Mouse (Mus musculus): ENCODE measurements around the gene Allc. TPM values are rescaled to one million over a fixed set of nuclear protein-coding genes. Genes with fewer than 3 reads are reported as not detected.

Allc gene
- total RNA-seq (2015; ENCODE audit: low replicate concordance), result not detected in 2 replicates
- not detected in 2 replicates for total RNA-seq (2017; ENCODE audit: low replicate concordance)

DNA sequence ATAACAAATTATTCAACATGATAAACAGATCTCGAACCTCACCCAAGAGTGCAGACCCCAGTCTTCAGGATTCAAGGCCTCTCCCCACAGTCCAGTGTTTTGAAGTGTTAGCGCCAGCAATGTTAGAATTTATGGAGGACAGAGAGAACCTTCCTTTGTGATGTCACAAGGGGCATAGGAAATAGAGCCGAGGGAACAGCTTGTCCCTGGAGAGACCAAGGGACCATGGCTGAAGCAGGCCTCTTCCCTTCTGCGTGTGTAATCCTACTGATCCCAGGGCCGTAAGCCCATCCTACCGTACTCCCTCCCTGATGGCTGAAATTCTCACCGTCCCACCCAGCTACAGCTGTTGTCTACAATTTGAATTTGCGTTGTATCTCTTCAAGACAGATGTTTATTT, at the start of gene Allc:
Allc (minus strand) TSS at position 101 of the 400 bp plus-strand sequence.
- ATAC-seq (replicated peaks; ENCODE audit: low FRiP score, poor library complexity, severe bottlenecking), result no peak

GRCm38 (mm10) chr12:28628436-28628835, 46.1 kb upstream of the Allc start:
- no peak for ATAC-seq (replicated peaks; ENCODE audit: low FRiP score, poor library complexity, severe bottlenecking)

DNA sequence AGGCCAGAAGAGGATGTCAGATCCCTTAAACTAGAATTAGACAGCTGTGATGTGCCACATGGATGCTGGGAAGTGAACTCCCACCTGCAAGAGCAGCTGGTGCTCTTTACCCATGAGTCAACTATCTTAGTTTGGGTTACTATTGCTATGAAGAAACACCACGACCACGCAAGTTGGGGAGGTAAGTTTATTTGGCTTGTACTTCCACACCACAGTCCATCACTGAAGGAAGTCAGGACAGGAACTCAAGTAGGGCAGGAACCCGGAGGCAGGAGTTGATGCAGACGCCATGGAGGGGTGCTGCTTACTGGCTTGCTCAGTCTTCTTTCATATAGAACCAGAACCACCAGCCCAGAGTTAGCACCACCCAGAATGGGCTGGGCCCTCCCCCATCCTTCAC, 44.8 kb upstream of the Allc start:
- ATAC-seq (replicated peaks; ENCODE audit: low FRiP score, poor library complexity, severe bottlenecking), result no peak

DNA sequence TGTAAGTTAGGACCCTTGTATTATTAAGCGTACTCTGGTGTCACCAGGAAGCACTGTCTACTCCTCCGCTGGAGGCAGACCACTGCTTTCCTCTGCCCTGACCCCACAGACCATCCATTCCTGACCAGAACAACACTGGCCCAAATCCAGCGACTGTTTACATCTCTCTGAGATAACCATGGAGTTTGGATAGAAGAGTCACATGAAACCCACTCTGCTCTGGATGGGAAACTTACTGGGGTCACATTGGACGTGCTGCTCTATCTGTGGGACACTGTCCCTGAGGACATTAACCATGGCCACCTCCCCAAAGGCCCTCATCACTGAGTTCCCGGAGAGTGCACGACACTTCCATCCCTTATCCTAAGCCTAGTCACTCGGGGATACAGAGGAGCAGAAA, 43.1 kb upstream of the Allc start:
- ATAC-seq (replicated peaks; ENCODE audit: low FRiP score, poor library complexity, severe bottlenecking), result no peak

DNA sequence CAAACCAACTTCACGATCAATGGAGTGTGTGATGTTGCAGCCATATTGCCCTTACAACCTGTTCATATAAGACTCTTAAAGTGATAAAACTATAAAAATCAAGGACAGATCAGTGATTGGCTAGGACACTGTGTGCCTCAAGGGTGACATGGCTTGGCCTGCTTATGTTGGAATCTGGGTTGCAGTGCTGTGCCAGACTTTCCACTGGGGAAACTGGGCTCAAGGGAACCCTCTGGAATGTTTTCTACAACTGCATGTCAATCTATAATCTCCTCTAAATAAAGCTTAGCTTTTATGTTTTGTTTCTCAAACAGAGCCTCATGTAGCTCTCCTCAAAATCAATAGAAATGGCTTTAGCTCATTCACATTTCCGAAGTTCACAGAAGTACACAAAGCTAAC, 41.9 kb upstream of the Allc start:
- ATAC-seq (replicated peaks; ENCODE audit: low FRiP score, poor library complexity, severe bottlenecking), result no peak

- no peak for ATAC-seq (replicated peaks; ENCODE audit: low FRiP score, poor library complexity, severe bottlenecking)
Observed at GRCm38 (mm10) chr12:28623195-28623594, 40.9 kb upstream of the Allc start, which contains the start of gene Colec11. Gene Colec11, minus strand, starts transcription at chr12:28623377.

DNA sequence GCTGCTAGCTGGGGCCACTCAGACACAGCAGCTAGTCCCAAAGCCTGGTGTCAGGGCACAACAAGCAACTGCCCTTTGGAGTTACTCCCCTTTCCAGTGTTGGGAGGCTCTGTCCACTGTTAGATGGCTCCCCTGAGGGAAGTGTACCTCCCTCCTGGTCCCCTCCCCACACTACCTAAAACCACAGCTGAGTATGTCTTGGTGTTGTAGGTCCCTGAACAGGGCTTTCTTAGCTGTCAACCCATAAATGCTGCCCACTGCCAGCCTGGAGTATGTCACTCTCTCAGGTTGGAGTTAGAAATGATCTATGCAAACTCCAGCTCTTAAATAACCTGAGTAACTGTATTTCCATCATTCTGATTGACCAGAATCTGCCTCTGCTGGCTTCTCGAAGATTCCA, 40.3 kb upstream of the Allc start:
- ATAC-seq (replicated peaks; ENCODE audit: low FRiP score, poor library complexity, severe bottlenecking), result no peak

DNA sequence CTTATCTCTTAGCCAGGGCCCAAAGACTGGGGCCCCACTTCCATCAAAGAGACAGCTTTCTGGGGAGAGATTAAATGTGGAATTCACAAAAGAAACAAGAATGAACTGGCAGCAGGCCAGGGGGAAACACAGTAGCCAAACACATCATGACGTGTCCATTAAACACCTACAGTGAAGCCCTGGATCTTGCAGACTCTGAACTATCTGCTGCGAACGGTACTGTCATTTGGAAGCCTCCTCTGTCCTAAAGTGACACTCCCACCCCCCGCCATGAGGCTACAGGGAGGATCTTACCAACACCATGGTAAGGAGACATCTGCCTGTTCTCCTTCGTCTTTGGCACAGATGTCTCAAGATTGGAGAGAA, 39.8 kb upstream of the Allc start:
- no peak for ATAC-seq (replicated peaks; ENCODE audit: low FRiP score, poor library complexity, severe bottlenecking)

GRCm38 (mm10) chr12:28621451-28622166, 39.3 kb upstream of the Allc start:
- ATAC-seq (replicated peaks; ENCODE audit: low FRiP score, poor library complexity, severe bottlenecking), result no peak

GRCm38 (mm10) chr12:28617297-28617696, 35.0 kb upstream of the Allc start:
- ATAC-seq (replicated peaks; ENCODE audit: low FRiP score, poor library complexity, severe bottlenecking), result no peak

DNA sequence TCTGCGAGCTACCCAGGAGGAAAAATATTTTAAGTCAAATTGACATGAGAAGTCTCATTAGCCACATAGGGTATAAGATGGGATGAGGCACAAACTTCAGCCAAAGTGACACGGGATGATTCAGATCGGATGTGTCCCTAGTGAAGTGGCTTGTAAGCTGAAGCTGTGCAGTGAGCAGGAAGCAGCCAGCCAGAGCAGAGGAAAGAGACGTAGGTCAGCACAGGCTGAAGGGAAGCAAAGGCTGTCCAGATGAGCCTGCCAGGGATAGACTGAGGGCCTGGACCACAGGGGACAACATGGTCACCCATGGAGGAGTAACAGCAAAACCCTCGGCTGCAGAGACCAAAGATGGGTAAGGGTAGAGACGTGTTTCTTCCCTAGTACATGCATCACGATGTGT, 32.1 kb upstream of the Allc start:
- no peak for ATAC-seq (replicated peaks; ENCODE audit: low FRiP score, poor library complexity, severe bottlenecking)

DNA sequence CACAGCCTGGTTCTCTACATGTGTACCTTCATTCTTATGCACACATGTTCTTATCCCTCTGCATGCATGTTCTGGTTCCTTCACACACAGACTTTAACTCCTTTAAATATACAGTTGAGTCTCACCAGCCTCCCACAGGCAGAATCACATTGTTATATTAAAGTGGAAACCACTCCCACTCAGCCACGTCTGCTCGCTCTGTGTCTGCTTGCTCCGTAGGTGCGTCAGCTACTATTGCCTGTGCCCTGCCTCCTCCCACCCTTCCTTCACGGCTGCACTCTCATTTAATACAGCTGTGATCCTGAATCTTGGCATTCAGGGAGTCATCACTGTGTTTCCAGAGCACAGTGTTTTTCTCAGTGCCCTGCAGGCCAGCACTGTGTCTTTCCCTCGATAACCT, 30.1 kb upstream of the Allc start:
- ATAC-seq (replicated peaks; ENCODE audit: low FRiP score, poor library complexity, severe bottlenecking), result no peak

DNA sequence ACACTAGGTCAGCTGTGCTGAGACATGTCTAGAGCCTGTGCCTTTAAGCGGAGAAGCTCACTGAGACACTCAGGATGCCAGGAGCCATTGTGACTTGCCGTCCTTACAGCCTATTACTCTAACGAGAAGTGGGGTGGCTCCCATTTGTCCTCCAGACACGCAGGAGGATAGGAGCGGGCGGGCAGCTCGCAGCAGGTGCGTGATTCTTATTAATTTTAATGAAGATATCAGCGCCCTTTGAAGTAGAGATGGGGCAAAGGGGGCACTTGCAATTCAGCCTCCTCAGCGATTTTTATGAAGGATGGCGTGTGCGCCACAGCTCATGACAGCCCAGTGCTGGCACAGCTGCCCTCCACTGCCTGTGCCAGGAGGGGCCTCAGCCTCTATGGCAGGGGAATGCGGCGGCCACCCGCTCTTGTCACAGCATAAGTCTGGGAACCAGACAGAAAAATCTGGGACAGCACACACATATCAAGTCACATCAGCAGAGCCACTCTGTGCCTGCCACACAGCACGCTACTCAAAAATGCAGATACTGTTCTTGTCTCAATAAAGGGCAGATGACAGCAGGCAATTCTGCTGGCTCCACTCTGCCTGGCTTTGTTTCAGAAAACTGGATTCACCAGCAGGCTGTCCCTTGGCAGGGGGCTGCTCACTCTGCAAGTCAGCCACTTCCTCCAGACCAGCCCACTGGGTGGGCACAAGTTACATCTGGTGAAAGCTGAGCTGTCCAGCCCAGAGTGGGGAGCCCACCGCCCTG, 25.4 kb upstream of the Allc start:
- ATAC-seq (replicated peaks; ENCODE audit: low FRiP score, poor library complexity, severe bottlenecking), result no peak

GRCm38 (mm10) chr12:28603494-28603893, 21.2 kb upstream of the Allc start:
- no peak for ATAC-seq (replicated peaks; ENCODE audit: low FRiP score, poor library complexity, severe bottlenecking)

DNA sequence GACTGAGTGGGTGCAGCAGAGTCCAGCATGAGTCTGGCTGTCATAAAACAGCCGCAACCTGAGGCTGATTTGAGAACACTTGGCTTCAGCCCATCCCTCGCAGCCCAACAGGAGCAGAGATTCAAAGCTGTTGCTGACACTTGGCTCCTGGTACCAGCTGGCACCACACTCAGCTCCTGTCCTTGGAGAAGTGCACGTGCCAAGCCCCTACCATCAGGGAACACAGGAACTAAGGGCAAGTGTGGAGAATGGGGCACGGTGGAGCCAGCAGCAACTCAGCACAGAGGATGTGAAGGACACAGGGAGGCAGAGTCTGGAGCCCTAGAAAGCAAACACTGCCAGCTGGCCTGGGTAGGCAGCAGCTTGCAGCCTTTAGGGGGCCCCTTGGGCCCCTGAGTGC, 19.9 kb upstream of the Allc start:
- no peak for ATAC-seq (replicated peaks; ENCODE audit: low FRiP score, poor library complexity, severe bottlenecking)

DNA sequence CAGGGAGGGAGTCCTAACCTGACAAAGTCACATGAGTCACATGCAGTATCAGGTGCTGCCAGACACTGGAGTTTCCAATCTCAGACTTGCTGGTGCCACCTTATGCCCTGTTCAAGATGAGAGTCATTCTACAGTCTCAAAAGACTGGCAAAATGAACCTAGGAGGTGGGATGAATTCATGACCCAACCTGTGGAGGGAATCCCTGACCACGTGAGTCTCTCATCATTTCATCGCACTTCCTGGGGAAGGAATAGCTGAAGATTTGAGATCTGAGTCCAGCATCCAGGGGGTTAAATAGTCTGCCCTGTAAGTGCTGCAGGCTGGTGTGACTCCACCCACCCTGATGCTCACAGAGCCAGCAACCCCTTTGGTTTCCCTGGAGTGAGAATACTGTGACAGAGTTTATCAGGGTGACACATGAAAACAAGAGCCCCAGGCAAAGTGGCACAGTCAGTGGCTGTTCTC, 16.2 kb upstream of the Allc start:
- no peak for ATAC-seq (replicated peaks; ENCODE audit: low FRiP score, poor library complexity, severe bottlenecking)

- no peak for ATAC-seq (replicated peaks; ENCODE audit: low FRiP score, poor library complexity, severe bottlenecking)
Observed at GRCm38 (mm10) chr12:28598110-28598509, 15.8 kb upstream of the Allc start.

DNA sequence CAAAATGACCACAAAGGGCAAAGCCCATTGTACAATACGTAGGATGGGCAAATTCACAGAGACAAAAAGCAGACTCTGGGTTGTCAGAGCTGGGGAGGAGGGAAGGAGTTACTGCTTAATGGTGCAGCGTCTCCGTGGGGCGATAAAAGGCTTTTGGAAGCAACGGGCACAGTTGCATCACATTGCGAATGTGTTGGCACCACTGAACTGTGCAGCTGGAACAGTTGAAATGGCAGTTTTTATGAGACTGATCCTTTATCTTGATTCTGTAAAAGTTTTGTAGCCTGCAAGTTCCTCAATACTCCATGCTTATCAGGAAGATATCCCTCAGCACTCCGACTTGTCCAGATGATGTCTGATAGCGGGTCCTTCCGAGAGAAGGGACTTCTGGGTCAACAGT, 15.4 kb upstream of the Allc start:
- no peak for ATAC-seq (replicated peaks; ENCODE audit: low FRiP score, poor library complexity, severe bottlenecking)

GRCm38 (mm10) chr12:28596851-28597250, 14.5 kb upstream of the Allc start:
- ATAC-seq (replicated peaks; ENCODE audit: low FRiP score, poor library complexity, severe bottlenecking), result no peak

DNA sequence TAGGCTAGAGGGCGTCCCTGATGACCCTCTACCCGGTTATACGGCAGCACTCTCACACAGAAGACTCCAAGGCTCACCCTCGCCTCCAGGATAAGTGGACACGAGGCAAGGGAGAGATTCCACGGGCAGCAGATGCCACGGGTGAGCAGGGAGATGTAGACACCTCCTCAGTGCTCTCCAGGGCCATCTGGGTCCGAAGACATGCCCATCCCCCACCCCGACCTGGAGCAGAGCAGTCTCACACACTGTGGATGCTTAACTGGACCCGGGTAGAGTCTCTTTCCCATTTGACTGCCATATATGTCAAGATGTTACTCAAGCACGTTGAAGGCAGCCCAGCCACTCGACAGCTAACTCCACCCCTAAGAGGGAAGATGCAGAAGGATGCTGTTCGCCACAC, 8.1 kb upstream of the Allc start:
- ATAC-seq (replicated peaks; ENCODE audit: low FRiP score, poor library complexity, severe bottlenecking), result no peak
